Mouse (Mus musculus) left cerebral cortex, adult 11 months (tissue): ENCODE measurements at regions not wholly inside any gene's neighbourhood (a gene's known extent, or its start where the extent isn't known, plus 50 kb on each side); places are given as distances from the start of the nearest gene placed in this dataset.

Experiments used
- DNase-seq: peaks from one replicate; pipeline ENCODE4 v3.0.0; 2022; ENCODE audit warnings: low spot score

GRCm38 (mm10) chr16:47354279-47354678, 856.0 kb upstream of the Nectin3 start:
- DNase-seq: no peak

GRCm38 (mm10) chr16:47394398-47394797, 889.1 kb upstream of the Dppa4 start:
- no peak for DNase-seq

- no peak for DNase-seq
These were observed 876.5 kb upstream of the Dppa4 start for GRCm38 (mm10) chr16:47407067-47407466.

GRCm38 (mm10) chr16:47418680-47419252, 864.8 kb upstream of the Dppa4 start:
- no peak for DNase-seq

- peak; percentile 1 for DNase-seq
These were observed 838.5 kb upstream of the Dppa4 start for GRCm38 (mm10) chr16:47445083-47445482.

- no peak for DNase-seq
These were observed 808.0 kb upstream of the Dppa4 start for GRCm38 (mm10) chr16:47475441-47476081.

GRCm38 (mm10) chr16:47482071-47482470, 801.5 kb upstream of the Dppa4 start:
- DNase-seq: no peak

GRCm38 (mm10) chr16:47488525-47488924, 795.0 kb upstream of the Dppa4 start:
- no peak for DNase-seq

GRCm38 (mm10) chr16:47525857-47526256, 757.7 kb upstream of the Dppa4 start:
- peak; percentile 9 for DNase-seq

- no peak for DNase-seq
These were observed 756.9 kb upstream of the Dppa4 start for GRCm38 (mm10) chr16:47526613-47527012.

- DNase-seq: no peak
These were observed 747.0 kb upstream of the Dppa4 start for GRCm38 (mm10) chr16:47536524-47536923.

GRCm38 (mm10) chr16:47551101-47551500, 732.4 kb upstream of the Dppa4 start:
- no peak for DNase-seq

- no peak for DNase-seq
These were observed 715.5 kb upstream of the Dppa4 start for GRCm38 (mm10) chr16:47568051-47568450.

- DNase-seq: no peak
These were observed 684.1 kb upstream of the Dppa4 start for GRCm38 (mm10) chr16:47599476-47599875.
